In the genomic region with DNA sequence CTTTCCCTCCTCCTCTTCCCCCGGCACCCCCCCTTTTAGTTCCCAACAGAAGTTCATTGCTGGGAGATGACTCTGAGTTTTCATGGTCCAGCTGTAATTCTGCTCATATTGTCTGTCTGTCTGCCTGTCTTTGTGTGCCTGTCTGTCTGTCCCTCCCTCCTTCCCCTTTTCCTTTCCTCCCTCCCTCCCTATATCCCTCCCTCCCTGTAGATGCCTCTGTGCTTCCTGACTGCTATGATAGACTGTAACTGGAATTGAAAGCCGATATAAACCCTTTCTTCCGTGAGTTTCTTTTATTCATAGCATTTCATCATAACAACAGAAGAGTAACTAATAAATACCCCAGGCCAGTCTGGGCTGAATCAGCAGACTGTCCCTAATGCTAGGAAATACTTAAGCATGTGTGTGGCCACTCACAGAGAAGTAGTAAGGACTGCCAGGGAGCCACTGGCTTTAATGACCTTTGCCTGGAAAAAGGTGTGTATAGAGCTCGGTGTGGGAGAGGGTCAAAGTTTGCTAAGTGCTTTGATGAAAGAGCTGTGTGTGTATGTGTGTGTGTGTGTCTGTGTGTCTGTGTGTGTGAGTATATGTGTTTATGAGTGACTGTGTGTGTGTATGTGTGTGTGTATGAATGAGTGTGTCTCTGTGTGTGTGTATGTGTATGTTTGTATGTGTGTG, we compare ENCODE assay signal across 21 mouse cellular contexts.
DNase-seq lines count a peak whose midpoint lies in the region; ATAC-seq and TF ChIP-seq lines count a peak whose summit lies in the region.
"Had no signal": no experiment of that assay in that cellular context is flagged by ENCODE, and none has a peak within 500 bp of the region (broad histone marks: within the 10 kb centered on the region; RNA-seq: fewer than 3 reads in every experiment).

No protein-coding gene starts in this region.

- no peaks in the 10 kb centered on the region for H3K27me3 ChIP-seq in kidney, postnatal 0 days (ENCODE audit: insufficient read depth, low read length)
- H3K27me3 ChIP-seq in intestine, embryonic 16.5 days (replicated peaks; ENCODE audit: control insufficient read depth, insufficient read depth, low read length), result no peaks in the 10 kb centered on the region
- H3K27me3 ChIP-seq in liver, embryonic 13.5 days, result no peaks in the 10 kb centered on the region
- H3K27me3 ChIP-seq: embryonic facial prominence, embryonic 15.5 days; forebrain, embryonic 15.5 days; hindbrain, embryonic 15.5 days; limb, embryonic 12.5 days; midbrain, embryonic 13.5 days; neural tube, embryonic 12.5 days; stomach, embryonic 15.5 days had no signal

- H3K4me3 ChIP-seq in kidney, postnatal 0 days (replicated peaks; ENCODE audit: low read depth, low read length), result no peak overlapping the region
- no peak overlapping the region for H3K4me3 ChIP-seq in intestine, embryonic 16.5 days (ENCODE audit: low read length)
- H3K4me3 ChIP-seq in liver, embryonic 13.5 days (replicated peaks), result no peak overlapping the region
- H3K4me3 ChIP-seq: embryonic facial prominence, embryonic 15.5 days; forebrain, embryonic 15.5 days; heart, embryonic 10.5 days; hindbrain, embryonic 15.5 days; limb, embryonic 12.5 days; midbrain, embryonic 13.5 days; neural tube, embryonic 12.5 days; stomach, embryonic 15.5 days had no signal

- WGBS in kidney, postnatal 0 days, result 74% methylated on average over 4 of the region's 4 CpGs
- 67% methylated on average over 4 of the region's 4 CpGs for WGBS in intestine, embryonic 16.5 days
- WGBS in liver, embryonic 13.5 days (ENCODE audit: insufficient replicate concordance), result 84% methylated on average over 4 of the region's 4 CpGs

- H3K9me3 ChIP-seq in kidney, postnatal 0 days (replicated peaks; ENCODE audit: low read length), result no peaks in the 10 kb centered on the region
- no peaks in the 10 kb centered on the region for H3K9me3 ChIP-seq in intestine, embryonic 16.5 days (ENCODE audit: control insufficient read depth, low read length)
- H3K9me3 ChIP-seq in liver, embryonic 13.5 days (replicated peaks), result no peaks in the 10 kb centered on the region
- H3K9me3 ChIP-seq: embryonic facial prominence, embryonic 15.5 days; forebrain, embryonic 15.5 days; heart, embryonic 10.5 days; hindbrain, embryonic 15.5 days; limb, embryonic 12.5 days; midbrain, embryonic 13.5 days; neural tube, embryonic 12.5 days; stomach, embryonic 15.5 days had no signal

- H3K4me2 ChIP-seq in kidney, postnatal 0 days (ENCODE audit: low read length), result no peak overlapping the region
- H3K4me2 ChIP-seq in intestine, embryonic 16.5 days (ENCODE audit: low read depth, low read length), result no peak overlapping the region
- no peak overlapping the region for H3K4me2 ChIP-seq in liver, embryonic 13.5 days
- H3K4me2 ChIP-seq: embryonic facial prominence, embryonic 15.5 days; forebrain, embryonic 15.5 days; hindbrain, embryonic 15.5 days; limb, embryonic 12.5 days; lung, embryonic 14.5 days; midbrain, embryonic 13.5 days; neural tube, embryonic 12.5 days; stomach, embryonic 15.5 days had no signal

- H3K4me1 ChIP-seq in kidney, postnatal 0 days (replicated peaks; ENCODE audit: insufficient read depth, low read length), result peaks cover 4% of the 10 kb centered on the region; the same call in 1 of the 2 replicates
- H3K4me1 ChIP-seq in intestine, embryonic 16.5 days (ENCODE audit: control insufficient read depth, insufficient read depth, low read length), result peaks cover 4% of the 10 kb centered on the region; the same call in 1 of the 2 replicates
- H3K4me1 ChIP-seq in liver, embryonic 13.5 days (replicated peaks), result peaks cover 13% of the 10 kb centered on the region

- H3K36me3 ChIP-seq in kidney, postnatal 0 days (ENCODE audit: insufficient read depth, low read length), result no peaks in the 10 kb centered on the region
- no peaks in the 10 kb centered on the region for H3K36me3 ChIP-seq in intestine, embryonic 16.5 days (ENCODE audit: control insufficient read depth, insufficient read depth, low read length)
- no peaks in the 10 kb centered on the region for H3K36me3 ChIP-seq in liver, embryonic 13.5 days
- H3K36me3 ChIP-seq: embryonic facial prominence, embryonic 15.5 days; forebrain, embryonic 15.5 days; heart, embryonic 10.5 days; hindbrain, embryonic 15.5 days; limb, embryonic 12.5 days; midbrain, embryonic 13.5 days; neural tube, embryonic 12.5 days; stomach, embryonic 15.5 days had no signal

- ATAC-seq in kidney, postnatal 0 days (replicated peaks; ENCODE audit: low FRiP score, low read depth), result peak; percentile 65
- ATAC-seq in intestine, embryonic 16.5 days, result peak; percentile 84
- peak; percentile 56 for ATAC-seq in liver, embryonic 13.5 days (ENCODE audit: low read depth)
- ATAC-seq: activated CD4-positive, CD25-positive, alpha-beta regulatory T cell, adult 4 months; forebrain, embryonic 15.5 days; midbrain, embryonic 13.5 days had no signal

- no peak for TF ChIP-seq CTCF in kidney, postnatal 0 days (IDR thresholded peaks at IDR 0.05; ENCODE audit: low read depth)

- DNase-seq in kidney, postnatal 0 days (ENCODE audit: low spot score), result no peak
- DNase-seq in kidney, postnatal 14 days, result no peak
- DNase-seq in liver, embryonic 13.5 days, result no peak
- no peak for DNase-seq in spleen, postnatal 4 days (ENCODE audit: low spot score in 2 of 2)
- DNase-seq in heart, postnatal 36 days, result no peak
- DNase-seq in embryo, embryonic 10 days (ENCODE audit: low spot score), result no peak
- DNase-seq: adrenal gland, postnatal 10 days; cerebellum, adult 2 months; cerebellum, postnatal 36 days; lung, embryonic 14.5 days; thymus, postnatal 25 days had no signal

- intact Hi-C loops in heart, postnatal 36 days (cut with DNase I), result no loop called here

- no peak overlapping the region for H3K27ac ChIP-seq in kidney, postnatal 0 days
- no peak overlapping the region for H3K27ac ChIP-seq in intestine, embryonic 16.5 days (ENCODE audit: low read length)
- no peak overlapping the region for H3K27ac ChIP-seq in liver, embryonic 13.5 days
- H3K27ac ChIP-seq: embryonic facial prominence, embryonic 15.5 days; forebrain, embryonic 15.5 days; heart, embryonic 10.5 days; hindbrain, embryonic 15.5 days; limb, embryonic 12.5 days; midbrain, embryonic 13.5 days; neural tube, embryonic 12.5 days; stomach, embryonic 15.5 days had no signal

- no peak overlapping the region for H3K9ac ChIP-seq in kidney, postnatal 0 days (ENCODE audit: low read depth, low read length)
- H3K9ac ChIP-seq in intestine, embryonic 16.5 days (ENCODE audit: low read depth, low read length), result no peak overlapping the region
- no peak overlapping the region for H3K9ac ChIP-seq in liver, embryonic 13.5 days
- H3K9ac ChIP-seq: embryonic facial prominence, embryonic 15.5 days; forebrain, embryonic 15.5 days; hindbrain, embryonic 15.5 days; limb, embryonic 12.5 days; lung, embryonic 14.5 days; midbrain, embryonic 13.5 days; neural tube, embryonic 12.5 days; stomach, embryonic 15.5 days had no signal
